Mouse (Mus musculus) cerebellum, adult 2 months (tissue): ENCODE results near the gene Il2rb.

Source experiments
- CTCF ChIP-seq: fragments of 200-500 bp; IDR thresholded peaks from 2 replicates; pipeline ENCODE4 v1.5.1; 2011; ENCODE audit warnings: low read depth, mild to moderate bottlenecking, control low read depth, low read length, moderate library complexity, borderline replicate concordance; ENCODE audit not compliant: insufficient read depth
- POLR2A ChIP-seq: fragments of 200-500 bp; IDR thresholded peaks from 2 replicates; pipeline ENCODE4 v1.6.1; 2011; ENCODE audit warnings: low read length, control low read depth, borderline replicate concordance; ENCODE audit not compliant: insufficient read depth

DNA sequence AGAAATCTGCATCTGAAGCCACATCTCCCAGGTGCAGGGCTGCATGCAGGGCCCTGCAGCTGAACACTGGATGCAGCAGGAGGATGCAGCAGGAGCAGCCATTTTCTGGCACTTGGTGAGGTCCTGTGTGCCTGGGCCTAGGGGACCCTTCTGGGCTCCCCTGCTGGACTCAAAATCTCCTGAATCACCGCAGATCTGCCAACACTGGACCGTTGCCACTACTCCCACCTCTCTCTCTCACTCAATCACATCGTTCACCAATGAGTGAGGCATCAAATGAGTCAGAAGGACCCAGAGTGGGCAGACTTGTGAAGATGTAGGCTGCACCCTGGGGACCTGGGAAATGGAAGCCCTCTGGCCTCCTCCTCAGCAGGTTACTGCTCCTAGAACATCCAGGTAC lies 46.0 kb upstream of the Il2rb start:
- no peak for TF ChIP-seq CTCF
- TF ChIP-seq POLR2A: no peak
